Mouse (Mus musculus) stomach, embryonic 15.5 days (tissue): ENCODE measurements at regions not wholly inside any gene's neighbourhood (a gene's known extent, or its start where the extent isn't known, plus 50 kb on each side); places are given as distances from the start of the nearest gene placed in this dataset.
A peak's percentile ranks its signal among the peaks of the same experiment; 100 is the strongest.

Experiments used
- ATAC-seq: fragments of 200-750 bp; cut with Nextera tagmentation; 2 replicates; pipeline ENCODE4 v1.8.0; 2017; ENCODE audit warnings: low read depth, moderate number of reproducible peaks, moderate TSS enrichment; ENCODE audit not compliant: insufficient read depth, low FRiP score
- H3K27ac ChIP-seq: fragments of 300-500 bp; sonication (generic); 2 replicates; pipeline ENCODE4 v1.5.1; 2015; ENCODE audit warnings: mild to moderate bottlenecking, inconsistent platforms
- H3K27me3 ChIP-seq: fragments of 300-500 bp; sonication (generic); replicated peaks from 2 replicates; pipeline ENCODE4 v1.6.1; 2015; ENCODE audit warnings: inconsistent platforms
- H3K36me3 ChIP-seq: fragments of 300-500 bp; sonication (generic); 2 replicates; pipeline ENCODE4 v1.6.1; 2015; ENCODE audit warnings: inconsistent platforms
- H3K4me1 ChIP-seq: fragments of 300-500 bp; sonication (generic); 2 replicates; pipeline ENCODE4 v1.6.1; 2015; ENCODE audit warnings: inconsistent platforms
- H3K4me2 ChIP-seq: fragments of 300-500 bp; sonication (generic); 2 replicates; pipeline ENCODE4 v1.6.1; 2015; ENCODE audit warnings: mild to moderate bottlenecking, inconsistent platforms
- H3K4me3 ChIP-seq: fragments of 300-500 bp; sonication (generic); replicated peaks from 2 replicates; pipeline ENCODE4 v1.5.1; 2015; ENCODE audit warnings: inconsistent platforms
- H3K9ac ChIP-seq: fragments of 300-500 bp; sonication (generic); 2 replicates; pipeline ENCODE4 v1.6.1; 2015; ENCODE audit warnings: inconsistent platforms
- H3K9me3 ChIP-seq: fragments of 300-500 bp; sonication (generic); 2 replicates; pipeline ENCODE4 v1.6.1; 2016; ENCODE audit warnings: inconsistent platforms
- WGBS: fragments of 180-500 bp; shearing (Covaris S2); methylation state at CpG from one replicate; pipeline ENCODE4 v1.1.7; 2015; 5-methylcytosine and 5-hydroxymethylcytosine counted together

DNA sequence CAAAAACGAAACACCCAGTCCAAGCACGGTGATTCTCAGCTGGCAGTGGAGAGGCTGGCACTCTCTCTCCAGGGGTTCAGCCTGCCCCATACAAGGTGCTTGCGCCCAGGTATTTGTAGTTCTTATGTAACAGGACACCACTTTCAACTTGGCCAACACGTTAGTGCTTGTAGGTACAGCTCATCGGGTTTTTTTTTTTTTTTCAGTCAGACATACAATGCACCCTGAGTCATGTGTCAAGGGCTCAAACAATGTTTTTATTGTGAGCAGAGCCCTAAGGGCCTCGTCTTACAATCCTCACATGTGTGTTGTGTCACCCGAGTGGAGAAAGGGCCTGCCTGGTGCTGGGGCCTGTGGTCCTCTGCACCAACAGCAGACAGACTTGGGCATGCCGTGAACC is 118.8 kb upstream of the Smim15 start:
- Histone ChIP-seq H3K4me2 (no peak overlapping the region), H3K27ac (peak overlapping the region; percentile 3; the same call in 1 of the 2 replicates), H3K36me3 (no peaks in the 10 kb centered on the region), H3K9ac (no peak overlapping the region), H3K4me1 (0 out of 2 replicates have a peak, but pooled peaks cover 6% of the 10 kb centered on the region), H3K9me3 (no peaks in the 10 kb centered on the region), H3K27me3 (no peaks in the 10 kb centered on the region), H3K4me3 (no peak overlapping the region)
- 62% methylated on average over 8 of the region's 8 CpGs for WGBS
- peak; percentile 33; the same call in 1 of the 2 replicates for ATAC-seq

DNA sequence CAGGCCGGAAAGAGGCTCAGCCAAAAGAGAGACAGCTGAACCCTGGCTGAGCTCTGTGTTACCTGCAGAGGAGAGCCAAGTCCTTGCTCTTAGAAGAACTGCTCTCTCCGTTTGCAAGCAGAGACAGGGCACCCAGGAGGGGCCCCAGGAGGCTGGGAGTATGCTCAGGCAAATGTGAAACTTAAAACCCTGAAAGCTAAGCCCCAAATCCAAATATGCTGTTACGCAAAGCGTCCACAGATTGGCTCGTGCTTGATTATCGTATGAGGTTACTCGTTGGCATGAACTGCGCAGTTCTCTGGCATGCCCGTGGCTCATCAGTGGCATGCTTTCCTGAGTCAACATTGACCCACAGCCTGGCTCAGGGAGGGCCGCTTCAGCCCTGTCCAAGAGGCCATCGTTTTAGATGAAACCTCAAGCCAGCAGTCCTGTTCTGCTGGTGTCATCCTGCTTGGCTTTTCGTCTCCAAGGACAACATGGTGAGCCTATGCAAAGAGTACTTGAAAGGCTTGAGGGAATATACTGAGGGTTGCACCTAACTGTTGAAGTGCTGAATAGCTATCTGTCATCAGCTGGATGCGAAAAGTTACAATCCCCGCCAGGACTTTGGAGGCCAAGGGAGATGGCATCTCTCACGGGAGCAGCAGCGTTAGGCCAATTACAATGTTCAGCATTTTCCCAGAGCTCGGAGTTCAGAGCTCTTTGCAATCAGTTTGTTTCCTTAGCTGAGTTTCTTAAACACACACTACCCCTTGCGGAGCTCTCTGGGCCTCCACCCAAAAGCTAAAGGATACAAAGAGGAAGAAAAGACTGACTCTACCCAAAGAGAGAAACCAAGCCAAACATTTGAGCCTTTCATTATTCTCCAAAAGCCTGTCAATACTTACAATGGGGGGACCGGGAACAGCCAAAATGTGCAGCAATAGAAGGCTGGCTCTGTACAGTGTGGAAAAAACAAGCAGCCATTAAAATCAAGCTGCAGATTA is 120.8 kb upstream of the Smim15 start:
- Histone ChIP-seq H3K4me2 (peak overlapping the region; percentile 27), H3K27ac (peak overlapping the region; percentile 54), H3K9ac (no peak overlapping the region), H3K9me3 (no peaks in the 10 kb centered on the region), H3K27me3 (no peaks in the 10 kb centered on the region), H3K4me3 (no peak overlapping the region), H3K4me1 (0 out of 2 replicates have a peak, but pooled peaks cover 6% of the 10 kb centered on the region), H3K36me3 (no peaks in the 10 kb centered on the region)
- peak; percentile 62; the same call in 1 of the 2 replicates for ATAC-seq
- WGBS, result 45% methylated on average over 19 of the region's 19 CpGs

DNA sequence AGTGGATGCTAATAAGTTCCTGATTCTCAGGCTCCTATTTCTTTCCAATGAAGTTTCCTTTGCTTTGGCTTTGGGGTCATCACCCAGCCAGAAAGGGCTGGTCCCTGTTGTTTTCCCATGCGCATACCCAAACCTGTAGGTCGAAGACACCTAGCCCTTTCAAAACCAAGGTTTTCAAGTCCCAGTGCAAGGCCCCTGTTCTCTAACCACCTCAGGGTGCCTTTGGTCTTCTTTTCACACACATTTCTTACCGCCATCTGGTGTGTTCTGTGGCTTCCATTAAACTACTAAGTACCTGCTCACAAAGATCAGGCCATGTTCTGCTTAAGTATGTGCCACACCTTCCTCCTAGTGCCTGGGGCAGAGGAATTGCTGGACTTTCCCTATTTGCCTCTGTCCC is 124.8 kb upstream of the Smim15 start:
- H3K36me3 ChIP-seq, result no peaks in the 10 kb centered on the region
- 86% methylated on average over 3 of the region's 3 CpGs for WGBS
- H3K9me3 ChIP-seq, result no peaks in the 10 kb centered on the region
- no peak overlapping the region for H3K9ac ChIP-seq
- H3K27me3 ChIP-seq, result no peaks in the 10 kb centered on the region
- H3K4me1 ChIP-seq, result 0 out of 2 replicates have a peak, but pooled peaks cover 6% of the 10 kb centered on the region
- H3K4me3 ChIP-seq, result no peak overlapping the region
- H3K27ac ChIP-seq, result no peak overlapping the region
- no peak overlapping the region for H3K4me2 ChIP-seq
- no peak for ATAC-seq

DNA sequence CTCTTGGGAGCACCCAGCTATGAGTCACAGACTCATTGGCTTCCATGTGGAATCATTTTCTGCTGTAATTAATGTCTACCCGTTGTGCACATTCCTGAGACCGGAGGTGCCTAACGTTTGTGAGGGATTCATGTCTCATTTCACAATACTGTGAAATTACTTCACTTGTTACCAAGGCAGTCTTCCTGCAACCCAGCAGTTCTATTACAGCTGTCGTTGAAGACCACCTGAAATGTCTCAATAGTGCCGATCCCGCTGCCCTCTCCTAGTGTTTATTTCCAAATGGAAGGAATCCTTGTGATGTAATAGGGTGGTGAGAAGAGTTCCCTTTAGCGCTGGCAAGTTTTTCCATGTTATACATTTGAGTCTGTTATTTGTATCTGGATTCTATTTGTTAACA is 125.8 kb upstream of the Smim15 start:
- no peaks in the 10 kb centered on the region for H3K27me3 ChIP-seq
- no peak overlapping the region for H3K4me2 ChIP-seq
- H3K27ac ChIP-seq, result no peak overlapping the region
- ATAC-seq, result no peak
- H3K36me3 ChIP-seq, result no peaks in the 10 kb centered on the region
- WGBS, result 73% methylated on average over 7 of the region's 7 CpGs
- H3K9me3 ChIP-seq, result no peaks in the 10 kb centered on the region
- H3K9ac ChIP-seq, result no peak overlapping the region
- H3K4me3 ChIP-seq, result no peak overlapping the region
- 0 out of 2 replicates have a peak, but pooled peaks cover 5% of the 10 kb centered on the region for H3K4me1 ChIP-seq

DNA sequence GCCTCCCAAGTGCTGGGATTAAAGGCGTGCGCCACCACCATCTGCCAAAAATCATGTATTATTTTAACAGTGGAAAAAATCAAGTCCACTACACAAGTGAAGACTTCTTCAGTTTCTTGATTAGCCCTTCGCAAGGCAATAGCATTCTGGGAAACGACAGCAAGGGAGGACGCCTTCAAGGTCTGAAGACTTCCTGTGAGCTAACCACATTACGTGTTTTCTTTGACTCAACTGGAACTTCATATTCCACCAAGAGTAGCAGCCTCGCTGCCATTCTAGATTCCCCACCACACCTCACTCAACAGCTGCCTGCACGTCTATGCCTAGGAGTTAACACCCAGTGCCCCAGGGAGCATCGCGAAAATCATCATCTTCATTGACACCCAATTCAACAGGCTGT is 126.2 kb upstream of the Smim15 start:
- no peak overlapping the region for H3K4me3 ChIP-seq
- no peaks in the 10 kb centered on the region for H3K27me3 ChIP-seq
- no peak overlapping the region for H3K9ac ChIP-seq
- no peak for ATAC-seq
- H3K36me3 ChIP-seq, result no peaks in the 10 kb centered on the region
- H3K9me3 ChIP-seq, result no peaks in the 10 kb centered on the region
- 0 out of 2 replicates have a peak, but pooled peaks cover under 1% of the 10 kb centered on the region for H3K4me1 ChIP-seq
- H3K27ac ChIP-seq, result no peak overlapping the region
- no peak overlapping the region for H3K4me2 ChIP-seq
- WGBS, result 91% methylated on average over 10 of the region's 10 CpGs

DNA sequence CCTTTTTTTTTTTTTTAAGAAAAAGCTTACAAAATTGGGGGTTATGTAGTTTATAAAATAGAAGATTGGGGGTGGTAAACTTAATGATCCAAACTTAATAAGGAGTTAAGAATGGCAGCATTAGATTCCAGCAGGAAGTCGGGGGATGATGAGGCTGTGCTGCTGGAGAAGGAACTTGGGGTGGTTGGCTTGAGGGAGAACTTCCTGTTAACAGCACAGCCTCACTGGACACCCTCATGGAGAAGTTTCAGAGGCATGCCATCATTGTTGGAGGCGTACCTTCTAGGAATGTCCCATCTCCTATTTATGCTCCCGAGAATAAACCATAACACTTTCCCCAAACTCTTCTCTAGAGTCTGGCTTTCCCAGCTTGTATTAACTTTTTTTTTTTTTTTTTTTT is 126.7 kb upstream of the Smim15 start:
- Histone ChIP-seq H3K27ac (no peak overlapping the region), H3K4me1 (no peaks in the 10 kb centered on the region), H3K9me3 (no peaks in the 10 kb centered on the region), H3K9ac (no peak overlapping the region), H3K27me3 (no peaks in the 10 kb centered on the region), H3K4me3 (no peak overlapping the region), H3K36me3 (no peaks in the 10 kb centered on the region), H3K4me2 (no peak overlapping the region)
- 89% methylated on average over 3 of the region's 3 CpGs for WGBS
- no peak for ATAC-seq

DNA sequence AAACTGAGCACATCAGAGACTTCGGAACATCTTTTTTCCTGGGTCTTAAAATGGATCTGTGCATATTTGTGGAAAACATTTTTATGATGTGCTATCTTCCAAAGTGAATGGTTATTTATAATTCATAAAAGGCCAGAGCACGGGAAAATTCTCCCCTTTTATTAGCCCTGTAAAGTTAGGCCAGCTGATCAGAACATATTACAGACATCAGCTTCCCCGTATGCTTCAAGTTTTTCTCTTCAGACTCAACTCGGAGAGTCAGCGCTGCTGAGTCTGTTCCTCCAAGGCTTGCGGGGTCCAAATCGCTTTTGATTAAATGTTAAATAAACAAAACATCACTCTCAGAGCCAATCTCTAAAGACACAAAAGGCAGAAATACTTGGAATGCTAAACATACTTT is 134.1 kb upstream of the Smim15 start:
- Histone ChIP-seq H3K4me3 (no peak overlapping the region), H3K4me1 (no peaks in the 10 kb centered on the region), H3K36me3 (no peaks in the 10 kb centered on the region), H3K27ac (no peak overlapping the region), H3K4me2 (no peak overlapping the region), H3K27me3 (no peaks in the 10 kb centered on the region), H3K9me3 (no peaks in the 10 kb centered on the region), H3K9ac (no peak overlapping the region)
- no peak for ATAC-seq
- WGBS, result 38% methylated on average over 7 of the region's 7 CpGs

DNA sequence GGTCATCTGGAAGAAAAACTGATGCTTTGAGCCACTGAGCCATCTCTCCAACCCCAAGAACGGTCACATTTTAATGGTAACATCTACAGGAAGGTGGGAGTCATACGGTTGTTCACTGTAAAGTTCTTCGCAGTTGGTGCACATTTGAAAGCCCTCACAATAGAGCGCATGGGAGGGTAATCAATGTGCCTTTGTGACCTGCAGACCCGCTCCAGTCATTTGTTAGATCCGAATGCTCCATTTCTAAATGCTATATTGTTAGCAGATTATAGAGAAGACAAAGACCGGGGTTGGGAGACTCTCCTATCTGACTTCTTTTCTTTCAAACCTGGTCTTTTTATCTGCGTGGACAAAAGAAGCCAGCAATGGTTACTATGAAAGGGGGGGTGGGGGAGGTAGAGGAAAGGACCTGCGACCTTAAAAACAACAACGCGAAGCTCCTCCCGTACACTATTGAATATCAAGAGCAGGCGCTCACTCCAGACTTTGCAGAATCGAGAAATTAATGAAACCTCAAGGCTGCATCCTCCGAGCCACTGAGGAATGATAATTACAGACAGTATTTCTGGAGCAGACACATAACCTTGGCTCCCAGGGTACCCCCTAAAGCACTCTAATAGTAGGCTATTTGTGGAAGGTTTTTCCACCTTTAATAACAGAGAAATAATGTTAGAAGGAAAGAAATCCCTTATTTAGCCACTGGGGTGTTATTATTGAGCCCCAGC is 134.7 kb upstream of the Smim15 start:
- H3K4me2 ChIP-seq, result no peak overlapping the region
- no peak overlapping the region for H3K9ac ChIP-seq
- WGBS, result 78% methylated on average over 15 of the region's 15 CpGs
- no peaks in the 10 kb centered on the region for H3K36me3 ChIP-seq
- no peaks in the 10 kb centered on the region for H3K9me3 ChIP-seq
- no peak overlapping the region for H3K27ac ChIP-seq
- no peak for ATAC-seq
- H3K4me3 ChIP-seq, result no peak overlapping the region
- H3K4me1 ChIP-seq, result no peaks in the 10 kb centered on the region
- H3K27me3 ChIP-seq, result no peaks in the 10 kb centered on the region

DNA sequence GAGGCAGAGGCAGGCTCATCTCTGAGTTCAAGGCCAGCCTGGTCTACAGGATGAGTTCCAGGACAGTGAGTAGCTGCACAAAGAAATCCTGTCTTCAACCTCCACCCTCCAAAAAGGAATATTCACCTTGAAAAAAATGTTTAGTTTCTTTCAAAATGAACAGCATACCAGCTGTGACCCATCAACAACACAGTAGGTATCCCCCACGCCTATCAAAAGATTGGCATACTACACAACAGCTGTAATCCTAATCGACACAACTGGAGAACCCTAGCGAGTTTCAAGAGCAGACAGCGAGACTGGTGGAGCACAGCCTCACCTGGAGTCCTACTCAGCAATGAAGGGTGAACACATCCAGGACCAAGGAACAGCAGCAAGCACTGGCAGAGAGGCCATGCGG is 136.3 kb upstream of the Smim15 start:
- no peaks in the 10 kb centered on the region for H3K9me3 ChIP-seq
- no peak for ATAC-seq
- H3K4me3 ChIP-seq, result no peak overlapping the region
- H3K27me3 ChIP-seq, result no peaks in the 10 kb centered on the region
- H3K9ac ChIP-seq, result no peak overlapping the region
- no peaks in the 10 kb centered on the region for H3K36me3 ChIP-seq
- no peak overlapping the region for H3K27ac ChIP-seq
- WGBS, result 84% methylated on average over 5 of the region's 5 CpGs
- no peak overlapping the region for H3K4me2 ChIP-seq
- peaks cover 3% of the 10 kb centered on the region; the same call in 1 of the 2 replicates for H3K4me1 ChIP-seq

DNA sequence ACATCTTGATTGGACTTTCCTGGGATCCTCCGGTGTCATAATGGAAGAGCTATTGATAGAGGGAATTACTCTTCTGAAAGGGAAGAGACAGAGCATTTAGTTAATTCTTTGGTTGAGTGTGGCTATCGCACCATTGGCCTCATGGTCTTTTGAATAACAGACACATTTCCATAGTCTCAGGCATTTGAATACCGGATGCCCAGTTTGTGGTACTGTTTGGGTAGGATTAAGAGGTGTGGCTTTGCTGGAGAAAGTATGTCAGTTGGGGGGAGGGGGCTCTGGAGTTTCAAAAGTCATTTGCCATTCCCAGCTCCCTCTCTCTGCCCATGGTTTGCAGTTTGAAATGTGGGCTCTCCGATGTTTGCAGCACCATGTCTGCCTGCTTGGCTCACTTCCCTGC is 139.4 kb upstream of the Smim15 start:
- ATAC-seq, result no peak
- Histone ChIP-seq H3K4me3 (no peak overlapping the region), H3K9ac (no peak overlapping the region), H3K9me3 (no peaks in the 10 kb centered on the region), H3K4me1 (peaks cover 5% of the 10 kb centered on the region; the same call in 1 of the 2 replicates), H3K36me3 (no peaks in the 10 kb centered on the region), H3K27me3 (no peaks in the 10 kb centered on the region), H3K4me2 (no peak overlapping the region), H3K27ac (no peak overlapping the region)
- 85% methylated on average over 4 of the region's 4 CpGs for WGBS

DNA sequence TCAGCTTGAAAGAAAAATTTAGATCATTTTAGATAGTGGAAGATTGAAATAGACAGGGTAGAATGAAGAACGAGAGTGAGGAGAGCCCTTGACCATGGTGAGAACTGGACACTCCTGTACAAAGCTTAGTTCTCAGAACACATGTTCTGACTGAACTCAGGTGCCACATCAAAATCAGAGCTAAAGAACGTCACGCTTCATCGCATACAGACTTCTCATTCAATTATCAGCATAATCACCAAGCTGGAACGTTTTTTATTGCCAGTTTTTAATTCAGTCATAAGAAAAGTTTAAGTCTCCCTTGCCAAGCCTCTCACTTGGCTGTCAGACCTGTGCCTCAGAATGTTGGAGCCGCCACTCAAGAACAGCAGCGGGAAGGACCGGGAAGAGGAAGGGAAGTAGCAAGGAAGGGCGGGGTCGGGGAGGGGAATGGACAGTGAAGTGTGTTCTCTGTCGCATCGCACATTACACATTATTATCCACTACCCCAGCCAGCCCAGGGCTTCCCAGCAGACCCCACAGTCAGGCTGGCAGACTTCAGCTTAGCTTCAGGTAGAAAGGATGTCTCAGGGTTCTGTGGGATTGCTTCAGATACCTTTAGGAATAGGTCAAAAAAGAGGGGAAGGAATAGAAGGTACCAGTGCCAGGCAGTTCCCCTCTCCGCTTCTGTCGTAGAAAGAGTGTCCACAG is 140.1 kb upstream of the Smim15 start:
- Histone ChIP-seq H3K27me3 (no peaks in the 10 kb centered on the region), H3K36me3 (no peaks in the 10 kb centered on the region), H3K4me2 (no peak overlapping the region), H3K27ac (no peak overlapping the region), H3K4me1 (peaks cover 5% of the 10 kb centered on the region; the same call in 1 of the 2 replicates), H3K4me3 (no peak overlapping the region), H3K9ac (no peak overlapping the region), H3K9me3 (no peaks in the 10 kb centered on the region)
- 78% methylated on average over 14 of the region's 14 CpGs for WGBS
- no peak for ATAC-seq
